Mouse (Mus musculus): ENCODE results near the gene Fam189b. TPM values are rescaled to one million over a fixed set of nuclear protein-coding genes. Genes with fewer than 3 reads are reported as not detected.

Fam189b gene
- polyA plus RNA-seq, 1 experiment, result 77.0 TPM

DNA sequence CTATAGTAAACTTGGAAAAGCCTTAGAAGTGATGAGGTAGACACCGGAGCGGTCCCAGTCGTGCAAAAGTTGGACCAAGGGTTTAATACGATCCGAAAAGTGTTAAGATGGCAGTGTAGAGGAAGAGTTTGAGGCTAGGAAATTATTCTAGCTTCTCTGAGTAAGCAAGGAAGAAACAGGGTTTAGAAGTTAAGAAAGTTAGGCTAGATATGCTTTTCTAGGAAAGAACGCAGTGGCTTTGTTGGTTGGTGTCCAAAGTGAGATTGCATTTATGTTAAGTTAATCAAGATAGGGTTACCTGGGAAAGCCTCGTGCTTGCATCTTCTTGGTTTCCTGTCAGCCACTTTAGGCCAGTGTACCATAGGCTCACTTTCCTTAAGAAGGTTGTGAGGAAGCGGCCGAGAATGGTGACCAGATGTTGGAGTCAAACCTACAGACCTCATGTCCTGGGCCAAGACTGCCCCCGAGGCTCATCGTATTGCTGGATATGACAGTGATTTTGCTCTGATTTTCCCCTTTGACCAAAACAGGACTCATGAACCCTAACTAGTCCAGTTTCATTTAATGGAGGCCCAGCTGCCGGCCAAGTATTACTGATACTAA is 17.6 kb upstream of the Fam189b start:
- DNase-seq (ENCODE audit: extremely low spot score in 1 of 2, low spot score in 1 of 2), result no peak

GRCm38 (mm10) chr3:89166945-89167344 is 16.0 kb upstream of the Fam189b start:
- DNase-seq (ENCODE audit: extremely low spot score in 1 of 2, low spot score in 1 of 2), result no peak

DNA sequence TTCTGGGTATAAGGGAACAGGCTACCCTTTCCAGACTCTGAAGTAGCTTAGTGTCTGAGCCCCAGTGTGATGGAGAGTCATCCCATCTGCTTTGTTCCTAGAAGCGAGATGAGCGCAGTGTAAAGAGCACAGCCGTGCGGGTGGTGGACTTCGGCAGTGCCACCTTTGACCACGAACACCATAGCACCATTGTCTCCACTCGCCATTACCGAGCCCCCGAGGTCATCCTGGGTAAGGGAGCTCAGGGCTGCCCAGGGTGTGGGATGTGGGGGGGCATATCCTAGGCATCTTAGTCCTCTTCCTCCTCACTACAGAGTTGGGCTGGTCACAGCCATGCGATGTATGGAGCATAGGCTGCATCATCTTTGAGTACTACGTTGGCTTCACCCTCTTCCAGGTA is 8.1 kb upstream of the Fam189b start:
- no peak for DNase-seq (ENCODE audit: extremely low spot score in 1 of 2, low spot score in 1 of 2)

GRCm38 (mm10) chr3:89175544-89175943 is 7.4 kb upstream of the Fam189b start:
- DNase-seq (ENCODE audit: extremely low spot score in 1 of 2, low spot score in 1 of 2), result no peak

DNA sequence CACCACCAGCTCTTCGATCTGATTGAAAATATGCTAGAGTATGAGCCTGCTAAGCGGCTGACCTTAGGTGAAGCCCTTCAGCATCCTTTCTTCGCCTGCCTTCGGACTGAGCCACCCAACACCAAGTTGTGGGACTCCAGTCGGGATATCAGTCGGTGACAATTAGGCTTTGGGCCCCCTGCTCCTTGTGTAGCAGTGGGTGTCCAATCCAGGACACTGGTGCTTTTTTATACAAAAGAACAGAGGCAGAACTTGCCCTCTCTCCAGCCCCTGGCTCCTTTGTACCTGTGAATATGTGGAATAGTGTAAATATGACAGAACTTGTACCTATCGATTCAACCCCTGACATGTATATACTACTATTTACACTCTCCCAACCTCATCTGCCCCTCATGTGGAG is 6.5 kb upstream of the Fam189b start:
- DNase-seq (ENCODE audit: extremely low spot score in 1 of 2, low spot score in 1 of 2), result no peak

- peak; percentile 93 for DNase-seq (ENCODE audit: extremely low spot score in 1 of 2, low spot score in 1 of 2)
Observed at GRCm38 (mm10) chr3:89177242-89178106, 5.5 kb upstream of the Fam189b start, which contains the start of gene Scamp3. Gene Scamp3 (plus strand): TSS chr3:89177473.

- no peak for DNase-seq (ENCODE audit: extremely low spot score in 1 of 2, low spot score in 1 of 2)
Observed at GRCm38 (mm10) chr3:89178107-89178385, 4.9 kb upstream of the Fam189b start.

DNA sequence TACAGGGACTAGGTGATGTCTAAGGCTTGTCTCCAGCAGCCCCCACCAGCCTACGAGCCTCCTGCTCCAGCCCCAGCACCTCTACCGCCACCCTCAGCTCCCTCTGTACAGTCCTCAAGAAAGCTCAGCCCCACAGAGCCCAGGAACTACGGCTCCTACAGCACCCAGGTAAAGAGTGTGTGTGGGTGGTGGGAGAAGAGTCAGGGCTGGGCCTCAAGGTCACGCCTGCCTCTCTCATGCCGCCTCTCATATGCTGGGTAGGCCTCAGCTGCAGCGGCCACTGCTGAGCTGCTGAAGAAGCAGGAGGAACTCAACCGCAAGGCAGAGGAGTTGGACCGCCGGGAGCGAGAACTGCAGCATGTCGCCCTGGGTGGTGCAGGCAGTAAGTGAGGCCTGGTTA is 3.9 kb upstream of the Fam189b start:
- no peak for DNase-seq (ENCODE audit: extremely low spot score in 1 of 2, low spot score in 1 of 2)

DNA sequence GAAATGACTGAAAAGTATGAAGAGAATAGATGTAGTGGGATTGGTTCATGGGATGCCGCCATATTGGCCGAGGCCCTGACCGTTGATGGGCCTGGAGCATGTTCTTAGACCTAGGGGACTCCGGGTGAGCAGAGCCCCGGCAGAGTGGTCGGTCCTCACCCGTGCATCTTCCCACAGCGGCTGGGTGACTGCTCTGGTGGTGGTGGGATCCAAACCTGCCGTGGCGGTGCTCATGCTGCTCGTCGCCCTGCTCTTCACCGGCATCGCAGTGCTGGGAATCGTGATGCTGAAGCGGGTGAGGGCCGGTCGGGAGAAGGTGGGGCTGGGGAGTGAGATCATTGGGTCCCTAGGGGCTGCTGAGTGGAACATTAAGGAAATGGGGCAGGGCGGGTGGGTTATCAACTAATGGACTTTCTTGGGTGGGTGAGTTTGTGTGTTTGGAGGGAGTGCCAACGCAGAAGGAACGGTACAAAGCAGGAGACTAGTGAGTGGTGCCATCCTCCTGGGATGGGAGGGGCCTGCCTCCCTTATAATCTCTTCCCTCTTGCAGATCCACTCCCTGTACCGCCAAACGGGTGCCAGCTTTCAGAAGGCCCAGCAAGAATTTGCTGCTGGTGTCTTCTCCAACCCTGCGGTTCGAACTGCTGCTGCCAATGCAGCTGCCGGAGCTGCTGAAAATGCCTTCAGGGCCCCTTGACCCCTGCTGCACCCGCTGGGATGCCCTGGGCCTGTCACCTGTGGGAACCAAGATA is 1.0 kb upstream of the Fam189b start:
- no peak for DNase-seq (ENCODE audit: extremely low spot score in 1 of 2, low spot score in 1 of 2)

DNA sequence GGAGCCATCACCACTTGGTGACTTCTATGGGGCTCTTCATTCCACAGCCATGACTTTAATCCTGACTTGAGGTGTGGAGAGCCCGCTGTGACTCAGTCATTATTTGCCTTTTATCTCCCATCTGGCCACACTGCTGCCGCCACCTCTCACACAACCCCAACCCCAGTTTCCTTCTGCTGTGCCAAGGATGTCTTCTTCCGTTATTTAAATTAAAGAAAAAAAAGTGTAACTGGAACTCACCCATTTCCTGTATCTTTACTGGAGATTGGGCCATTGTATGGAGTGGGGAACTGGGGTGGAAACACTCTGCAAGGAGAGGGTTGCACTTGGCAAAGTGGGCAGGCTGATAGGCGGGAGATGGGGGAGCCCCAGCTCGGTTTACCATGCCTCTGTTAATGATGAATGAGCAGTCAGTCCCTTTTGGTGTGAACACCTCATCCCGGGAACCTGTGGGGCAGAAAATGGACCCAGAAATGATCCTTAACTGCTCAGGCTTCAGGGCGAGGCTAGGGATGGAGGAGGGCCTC is 349 bp upstream of the Fam189b start:
- no peak for DNase-seq (ENCODE audit: extremely low spot score in 1 of 2, low spot score in 1 of 2)

- DNase-seq (ENCODE audit: extremely low spot score in 1 of 2, low spot score in 1 of 2), result no peak
Observed at GRCm38 (mm10) chr3:89183959-89184315, 994 bp downstream of the Fam189b start.

GRCm38 (mm10) chr3:89187197-89187596 is 4.3 kb downstream of the Fam189b start:
- DNase-seq (ENCODE audit: extremely low spot score in 1 of 2, low spot score in 1 of 2), result no peak

- no peak for DNase-seq (ENCODE audit: extremely low spot score in 1 of 2, low spot score in 1 of 2)
Observed at GRCm38 (mm10) chr3:89187690-89188477, 4.9 kb downstream of the Fam189b start.

DNA sequence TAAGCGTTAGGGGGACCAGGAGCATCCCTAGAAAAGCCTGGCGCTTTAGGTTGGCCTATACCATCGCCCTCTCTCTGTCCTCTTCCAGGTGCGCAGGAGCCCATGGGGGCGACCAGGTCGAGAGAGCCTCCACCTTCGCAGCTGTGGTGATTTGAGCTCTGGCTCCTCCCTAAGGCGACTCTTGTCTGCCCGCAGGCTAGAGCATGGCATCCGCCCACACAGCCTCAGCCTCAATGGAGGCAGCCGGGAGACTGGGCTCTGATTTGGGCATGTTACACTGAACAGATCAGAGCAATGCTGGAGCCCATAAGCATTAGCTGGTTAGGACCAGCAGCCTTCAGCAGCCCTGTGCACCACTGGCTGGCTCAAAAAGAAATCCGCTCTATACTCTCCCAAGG is 5.5 kb downstream of the Fam189b start:
- no peak for DNase-seq (ENCODE audit: extremely low spot score in 1 of 2, low spot score in 1 of 2)

GRCm38 (mm10) chr3:89190436-89190835 is 7.5 kb downstream of the Fam189b start:
- no peak for DNase-seq (ENCODE audit: extremely low spot score in 1 of 2, low spot score in 1 of 2)

DNA sequence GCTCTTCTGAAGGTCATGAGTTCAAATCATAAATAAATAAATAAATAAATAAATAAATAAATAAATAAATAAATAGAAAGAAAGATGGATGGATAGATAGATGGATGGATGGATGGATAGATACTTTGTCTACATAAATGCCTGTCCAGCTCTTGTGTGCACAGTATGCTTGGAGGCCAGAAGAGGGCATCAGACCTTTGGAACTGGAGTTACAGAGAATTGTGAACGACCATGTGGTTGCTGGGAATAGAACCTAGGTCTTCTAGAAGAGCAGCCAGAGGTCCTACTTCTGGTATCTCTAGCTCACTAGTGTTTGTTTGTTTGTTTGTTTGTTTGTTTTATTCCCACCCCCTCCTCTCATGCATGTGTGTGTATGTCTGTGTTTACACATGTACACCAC is 10.4 kb downstream of the Fam189b start:
- no peak for DNase-seq (ENCODE audit: extremely low spot score in 1 of 2, low spot score in 1 of 2)

GRCm38 (mm10) chr3:89193853-89194252 is 10.9 kb downstream of the Fam189b start:
- no peak for DNase-seq (ENCODE audit: extremely low spot score in 1 of 2, low spot score in 1 of 2)

GRCm38 (mm10) chr3:89195979-89196877 is 13.3 kb downstream of the Fam189b start:
- DNase-seq (ENCODE audit: extremely low spot score in 1 of 2, low spot score in 1 of 2), result peak; percentile 83 to 86

- DNase-seq (ENCODE audit: extremely low spot score in 1 of 2, low spot score in 1 of 2), result no peak
Observed at GRCm38 (mm10) chr3:89199839-89200238, 16.9 kb downstream of the Fam189b start.

Data from frontal cortex, adult 2 months (tissue).